Mouse (Mus musculus): ENCODE results near the gene Cpvl.

The Cpvl gene

DNA sequence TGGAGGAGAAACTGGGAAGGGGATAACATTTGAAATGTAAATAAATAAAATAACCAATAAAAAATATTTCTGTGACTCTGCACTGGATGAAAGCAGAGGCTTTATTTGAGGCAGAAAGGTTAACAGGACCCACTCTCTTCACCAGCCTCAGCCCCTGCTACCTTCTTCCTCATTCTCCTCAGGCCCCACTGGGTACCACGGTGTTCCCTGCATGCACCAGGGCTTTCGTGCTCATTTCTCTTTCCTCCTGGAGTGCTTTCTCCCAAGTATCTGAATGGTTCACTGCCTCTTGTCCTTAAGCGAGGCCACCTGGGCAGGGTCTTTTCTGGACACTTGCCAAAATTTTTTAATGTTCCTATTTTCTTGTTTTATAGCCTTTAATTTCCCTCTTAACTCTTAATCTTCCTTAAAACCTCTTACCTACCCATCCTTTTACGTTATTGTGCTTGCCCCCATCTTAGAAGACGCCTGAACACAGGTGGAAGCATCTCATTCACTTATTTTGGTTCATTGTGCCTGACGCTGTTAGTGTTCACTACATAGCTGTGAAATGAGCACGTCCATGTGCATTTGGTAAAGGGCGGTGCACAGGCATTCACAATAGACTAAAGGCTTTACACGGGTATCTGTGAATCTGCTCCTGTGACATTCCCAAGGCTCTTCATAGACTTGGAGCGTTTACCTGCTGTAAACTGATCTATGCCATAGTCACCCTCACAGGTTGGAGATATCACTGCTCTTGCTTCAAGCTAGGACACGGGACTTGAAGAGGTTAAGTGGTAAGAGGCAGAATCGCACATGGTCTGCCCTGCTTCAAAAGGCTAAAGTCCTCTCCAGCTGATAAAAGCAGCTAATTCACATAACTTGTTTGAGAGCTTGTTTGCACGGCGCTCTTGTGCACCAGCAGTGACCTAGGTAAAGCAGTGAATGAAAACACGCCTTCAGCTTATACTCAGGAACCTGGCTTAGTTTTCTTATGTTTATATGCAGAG, 41.0 kb downstream of the Cpvl start:
- DNase-seq (ENCODE audit: low read depth, low spot score), result no peak

DNA sequence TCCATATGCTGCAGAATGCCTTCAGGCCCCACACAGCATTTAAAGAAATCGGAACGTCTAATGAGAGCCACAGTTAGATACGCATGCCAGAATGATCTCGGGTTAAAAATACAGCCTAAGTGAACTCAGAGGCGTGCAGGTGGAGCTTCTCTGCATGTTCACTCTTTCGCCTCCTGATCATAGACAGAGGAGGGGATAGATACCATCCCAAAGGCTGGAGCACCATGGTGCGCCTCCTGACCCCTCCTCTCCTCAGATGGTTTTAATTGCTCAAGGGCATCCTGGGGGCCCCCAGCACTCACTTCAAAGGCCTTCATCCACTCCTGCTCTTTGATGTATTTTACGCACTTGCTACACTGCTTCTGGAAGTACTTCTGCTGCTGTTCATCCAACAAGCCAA, 46.9 kb downstream of the Cpvl start:
- DNase-seq (ENCODE audit: low read depth, low spot score), result no peak

DNA sequence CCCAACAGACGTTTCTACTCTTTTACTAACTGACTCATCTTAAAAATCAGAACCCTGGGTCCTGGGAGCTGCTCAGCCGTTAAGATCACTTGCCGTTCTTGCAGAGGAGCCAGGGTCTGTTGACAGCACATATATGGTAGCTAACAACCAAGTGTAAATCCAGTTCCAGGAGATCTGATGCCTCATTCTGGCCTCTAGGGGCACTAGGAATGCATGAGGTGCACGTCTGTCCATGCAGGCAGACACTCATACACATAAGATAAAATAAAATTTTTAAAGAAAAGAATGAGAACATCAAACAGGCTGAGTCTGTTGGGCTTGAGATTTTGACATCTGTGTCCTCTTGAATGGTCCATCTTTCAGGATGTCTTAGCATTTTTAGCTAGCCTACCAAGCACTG, 48.6 kb downstream of the Cpvl start:
- no peak for DNase-seq (ENCODE audit: low read depth, low spot score)

DNA sequence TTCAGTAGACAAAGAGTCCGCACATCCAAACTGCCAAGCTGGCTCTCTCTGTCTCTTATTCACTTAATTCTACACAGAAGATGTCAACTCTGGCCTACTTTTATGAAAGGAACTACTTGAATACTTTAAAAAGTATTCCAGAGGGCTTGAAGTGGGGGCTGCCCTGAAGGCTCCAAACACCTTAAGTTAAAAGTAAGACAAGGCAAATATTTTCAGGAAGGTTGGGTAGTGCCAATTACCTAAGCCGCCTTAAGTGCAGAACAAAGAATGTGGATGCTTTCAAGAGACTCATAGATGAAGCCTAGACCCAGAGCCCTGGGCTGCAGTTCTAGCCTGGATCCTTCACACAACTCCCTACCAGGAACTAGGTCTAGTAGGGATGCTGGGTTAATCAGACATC, 52.3 kb downstream of the Cpvl start:
- no peak for DNase-seq (ENCODE audit: low read depth, low spot score)

DNA sequence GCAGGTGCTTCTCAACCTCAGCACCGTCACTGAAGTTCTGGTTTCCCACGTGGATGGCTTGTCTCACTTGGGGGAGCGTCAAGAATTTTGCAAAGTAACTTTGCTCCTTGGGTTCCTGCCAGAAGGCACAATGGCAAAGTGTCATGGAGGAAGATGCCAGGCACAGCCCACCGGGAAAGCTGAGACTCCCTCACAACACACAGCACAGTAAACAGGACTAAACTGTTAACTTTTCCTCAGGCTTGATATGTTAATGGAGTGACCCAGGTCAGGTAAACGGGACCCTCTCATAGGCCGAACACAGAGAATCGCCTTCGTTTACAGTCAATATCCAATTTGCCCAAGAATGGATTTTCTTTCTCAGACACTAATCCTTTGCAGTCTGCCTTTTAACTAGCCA, 53.3 kb downstream of the Cpvl start:
- no peak for DNase-seq (ENCODE audit: low read depth, low spot score)

DNA sequence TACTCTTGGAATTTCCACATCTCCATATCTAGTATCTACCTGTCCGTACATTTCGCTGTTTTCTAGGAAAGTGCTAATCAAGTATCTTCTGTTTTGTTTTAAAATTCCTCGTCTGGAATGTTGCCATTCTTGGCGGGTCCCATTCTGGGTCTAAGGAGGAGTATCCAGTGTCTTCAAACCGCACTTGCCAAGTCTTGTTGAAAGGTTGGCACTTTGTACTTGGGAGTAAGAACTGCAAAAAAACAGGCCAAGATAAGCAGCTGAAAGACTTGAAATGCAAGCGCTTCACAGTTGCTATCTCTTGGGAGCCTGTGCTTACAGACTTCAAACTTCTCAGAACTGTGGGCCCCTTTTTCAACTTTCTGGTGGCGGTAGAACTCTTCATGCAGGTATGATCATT, 58.4 kb downstream of the Cpvl start:
- no peak for DNase-seq (ENCODE audit: low read depth, low spot score)

DNA sequence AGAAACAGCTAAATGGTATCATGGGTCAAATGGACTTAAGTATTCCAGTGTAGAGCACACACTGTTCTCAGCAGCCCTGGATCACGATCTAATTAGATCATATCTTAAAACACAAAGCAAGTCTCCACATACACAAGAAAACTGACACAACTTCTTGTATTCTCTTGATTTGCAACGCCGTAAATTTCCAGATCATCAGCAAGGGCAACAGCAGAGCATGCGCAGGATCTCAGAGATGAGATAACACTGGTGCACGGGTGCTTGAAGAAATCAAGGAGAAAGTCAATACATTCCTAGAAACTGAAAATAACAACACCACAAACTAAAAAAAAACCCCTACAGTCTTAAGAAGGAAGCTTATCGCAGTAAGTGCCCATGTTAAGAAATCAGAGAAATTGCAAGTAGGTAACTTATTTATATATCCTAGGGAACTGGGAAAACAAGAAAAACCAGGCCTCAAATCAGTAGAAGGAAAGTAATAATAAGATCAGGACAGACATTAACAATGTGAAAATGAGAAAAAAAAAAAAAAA, 61.4 kb downstream of the Cpvl start:
- DNase-seq (ENCODE audit: low read depth, low spot score), result no peak

DNA sequence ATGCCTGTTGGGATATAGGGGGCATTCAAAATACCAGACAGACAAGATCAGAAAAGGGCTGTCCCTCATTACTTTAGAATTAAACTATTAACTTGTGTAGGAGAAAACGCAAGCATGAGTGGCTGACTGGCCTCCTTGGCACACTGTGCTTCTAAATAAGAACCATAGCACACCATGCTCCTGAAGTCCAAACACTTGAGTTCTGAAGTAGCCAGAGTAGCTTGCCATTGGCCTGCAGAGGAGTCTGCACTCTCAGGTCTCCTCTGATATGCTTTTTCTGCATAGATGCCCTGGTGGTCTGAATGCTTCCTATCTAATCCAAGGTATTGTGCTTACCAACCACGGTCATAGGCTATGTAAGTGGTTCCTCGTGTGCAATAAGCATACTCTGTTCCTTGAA, 63.1 kb downstream of the Cpvl start:
- no peak for DNase-seq (ENCODE audit: low read depth, low spot score)

DNA sequence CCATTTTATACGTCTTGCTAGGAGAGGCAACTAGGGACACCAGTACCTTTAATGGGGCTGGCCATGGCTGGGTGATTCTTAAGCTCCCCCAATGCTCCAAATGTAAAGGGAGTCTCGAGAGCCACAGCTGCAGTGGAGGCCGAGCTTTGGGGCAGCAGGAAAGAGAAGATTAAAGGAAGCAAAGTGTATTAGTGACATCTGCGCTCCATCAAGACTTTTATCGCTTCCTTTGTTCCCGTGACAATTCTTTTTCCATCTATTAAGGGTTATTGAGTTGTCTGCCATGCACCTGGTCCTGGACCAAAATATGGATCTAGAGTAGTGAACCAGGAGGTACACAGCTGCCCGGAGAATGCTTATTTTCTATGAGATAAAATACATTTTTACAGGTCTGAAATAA, 65.3 kb downstream of the Cpvl start:
- no peak for DNase-seq (ENCODE audit: low read depth, low spot score)

DNA sequence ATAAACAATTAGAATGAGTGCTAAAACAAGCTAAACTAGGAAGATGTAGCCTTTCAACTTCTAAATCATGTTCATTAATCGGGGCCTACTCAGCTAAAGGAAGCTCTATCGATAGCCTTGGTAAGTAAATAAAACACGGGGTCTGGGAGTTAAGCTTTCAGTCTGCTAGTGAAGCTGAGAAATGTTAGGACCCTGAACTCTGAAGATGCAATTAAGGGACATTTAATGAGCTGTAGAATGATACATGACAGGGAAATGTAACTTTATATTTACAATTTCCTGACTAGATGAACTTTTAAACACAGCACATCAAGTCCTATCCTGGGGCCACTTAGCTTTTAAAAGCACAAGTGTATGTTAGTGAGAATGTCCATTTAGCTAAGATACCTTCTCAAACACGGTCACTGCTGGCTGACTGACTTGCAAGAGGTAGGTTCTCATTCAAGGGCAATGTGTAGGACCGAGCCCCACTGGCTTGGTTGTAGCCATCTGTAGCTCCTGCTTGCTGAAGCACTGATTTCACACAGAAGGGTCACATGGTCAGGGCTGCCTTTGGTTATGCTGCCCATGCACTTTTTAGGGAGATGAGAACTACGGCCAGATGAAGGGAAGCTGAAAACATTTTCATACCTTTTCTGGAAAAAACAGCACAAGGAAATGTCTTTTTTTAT, 66.2 kb downstream of the Cpvl start:
- no peak for DNase-seq (ENCODE audit: low read depth, low spot score)

DNA sequence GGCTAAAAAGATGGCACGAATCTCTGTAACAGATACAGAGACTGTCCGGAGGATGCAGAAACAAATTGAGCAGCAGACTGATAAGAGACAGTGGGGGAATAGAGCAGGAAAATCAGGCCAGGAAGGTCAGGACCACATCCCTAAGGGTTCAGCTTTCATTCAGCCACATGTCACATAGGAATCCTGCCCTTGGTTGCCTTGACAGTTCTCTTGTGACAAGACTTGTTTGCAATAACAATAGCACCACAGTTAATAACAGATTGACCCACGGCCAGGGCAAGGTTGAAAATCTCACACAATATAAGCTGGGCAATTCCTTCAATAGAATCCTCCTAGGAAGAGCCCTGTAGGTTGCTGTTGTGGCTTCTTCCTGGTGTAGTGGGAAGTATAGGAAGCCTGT, 68.5 kb downstream of the Cpvl start:
- DNase-seq (ENCODE audit: low read depth, low spot score), result no peak

DNA sequence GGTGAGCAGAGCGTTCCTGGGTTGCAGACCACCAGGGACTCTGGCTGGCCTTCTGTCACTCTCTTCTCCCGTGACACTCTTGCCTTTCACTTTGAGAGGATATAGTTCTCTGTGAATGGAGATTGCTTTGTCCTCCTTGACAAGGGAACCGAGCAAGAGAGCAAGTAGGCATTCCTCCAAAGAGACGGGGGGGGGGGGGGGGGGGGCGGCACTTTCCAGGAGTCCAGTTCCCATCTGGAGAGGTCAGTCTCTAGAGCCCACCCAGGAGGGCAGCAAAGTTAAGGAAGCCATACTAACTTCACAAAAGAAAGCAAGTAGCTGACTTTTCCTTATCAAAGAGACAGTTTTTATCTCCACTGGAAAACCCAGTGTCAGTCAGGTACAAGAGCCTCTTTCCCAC, 69.0 kb downstream of the Cpvl start:
- no peak for DNase-seq (ENCODE audit: low read depth, low spot score)

DNA sequence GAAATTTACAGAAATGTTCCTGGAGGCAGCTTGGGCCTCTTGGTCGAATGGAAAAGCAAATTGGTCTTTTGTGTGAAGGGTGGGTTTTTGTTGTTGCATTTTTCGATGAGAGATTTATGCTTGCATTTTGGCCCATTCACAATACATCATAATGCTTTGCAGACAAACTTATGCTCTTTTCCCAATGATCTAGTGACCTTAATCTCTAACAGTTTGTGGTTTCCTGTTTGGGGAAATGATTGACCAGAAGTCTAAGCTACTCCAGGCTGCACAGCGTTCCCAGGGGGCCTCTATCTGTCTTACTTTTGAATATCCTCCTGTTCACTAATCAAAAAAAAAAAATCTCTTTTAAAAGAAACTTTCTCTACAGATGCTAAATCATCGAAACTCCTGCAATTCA, 71.6 kb downstream of the Cpvl start:
- DNase-seq (ENCODE audit: low read depth, low spot score), result no peak

DNA sequence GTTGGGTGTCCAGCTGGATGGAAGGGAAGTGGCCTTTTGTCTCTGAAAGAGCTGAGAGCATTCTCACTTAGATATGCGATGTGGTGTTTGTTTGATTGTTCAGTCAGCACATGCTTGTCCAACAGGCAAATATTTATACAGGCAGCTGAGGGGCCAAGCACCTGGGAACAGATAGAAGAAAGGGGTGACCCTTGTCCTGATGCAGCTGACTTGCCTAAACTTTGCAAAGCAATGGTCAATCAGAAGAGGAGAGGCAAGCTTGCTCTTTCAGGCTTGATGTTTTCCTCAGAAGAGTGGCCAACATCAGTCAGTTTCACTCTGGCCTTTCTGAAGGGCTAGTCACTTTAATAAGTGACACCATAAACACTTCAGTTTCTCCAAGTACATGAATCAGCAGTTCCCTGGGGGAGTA, 72.4 kb downstream of the Cpvl start:
- no peak for DNase-seq (ENCODE audit: low read depth, low spot score)

DNA sequence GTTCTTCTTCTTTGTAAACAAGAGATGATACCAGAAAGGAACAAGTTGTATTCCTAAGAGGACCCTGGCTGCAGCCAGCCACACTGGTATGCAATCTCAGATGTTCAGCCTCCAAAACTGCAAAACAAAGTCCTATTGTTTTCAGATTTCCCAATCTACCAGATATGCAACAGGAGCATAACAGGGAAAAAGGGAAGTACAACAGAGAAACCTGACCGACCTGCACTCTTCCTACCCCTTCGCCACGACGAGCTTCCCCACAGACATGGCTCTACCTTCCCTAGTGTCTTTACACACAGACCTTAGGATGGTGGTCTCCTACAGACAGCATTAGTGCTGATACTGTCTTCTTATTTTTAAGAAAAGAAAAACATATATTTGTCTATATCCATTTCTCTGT, 72.9 kb downstream of the Cpvl start:
- no peak for DNase-seq (ENCODE audit: low read depth, low spot score)

DNA sequence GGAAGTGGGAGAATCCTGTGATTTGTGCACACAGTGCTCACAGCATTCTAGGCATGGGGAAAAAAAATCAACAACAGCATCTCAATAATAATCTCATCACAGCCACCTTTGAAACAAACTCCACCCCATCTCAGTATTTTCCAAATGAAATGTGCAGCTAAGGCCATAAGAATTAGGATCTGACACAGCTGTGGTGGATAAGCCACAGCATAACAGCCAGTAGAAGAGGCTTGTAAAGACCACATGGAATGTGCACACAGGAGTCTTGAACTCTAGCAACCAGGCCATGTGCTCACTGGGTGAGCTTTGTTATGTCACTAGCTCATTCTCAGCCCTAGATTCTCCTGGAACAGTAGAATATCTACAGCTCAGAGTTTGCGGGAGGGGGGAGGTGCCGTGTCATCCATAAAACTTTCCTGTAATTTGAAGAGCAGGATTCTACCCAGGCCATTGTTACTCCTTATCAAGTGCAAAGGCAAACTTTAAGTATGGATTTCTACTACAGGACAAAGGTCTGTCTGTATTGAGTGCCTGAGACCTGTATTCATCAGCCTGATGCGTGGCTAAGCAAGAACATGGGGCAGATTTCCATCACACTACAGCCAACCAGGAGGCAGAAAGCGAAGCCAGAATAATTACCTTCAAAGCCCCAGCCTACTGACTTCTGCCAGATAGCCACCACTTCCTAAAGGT, 73.6 kb downstream of the Cpvl start:
- DNase-seq (ENCODE audit: low read depth, low spot score), result no peak

DNA sequence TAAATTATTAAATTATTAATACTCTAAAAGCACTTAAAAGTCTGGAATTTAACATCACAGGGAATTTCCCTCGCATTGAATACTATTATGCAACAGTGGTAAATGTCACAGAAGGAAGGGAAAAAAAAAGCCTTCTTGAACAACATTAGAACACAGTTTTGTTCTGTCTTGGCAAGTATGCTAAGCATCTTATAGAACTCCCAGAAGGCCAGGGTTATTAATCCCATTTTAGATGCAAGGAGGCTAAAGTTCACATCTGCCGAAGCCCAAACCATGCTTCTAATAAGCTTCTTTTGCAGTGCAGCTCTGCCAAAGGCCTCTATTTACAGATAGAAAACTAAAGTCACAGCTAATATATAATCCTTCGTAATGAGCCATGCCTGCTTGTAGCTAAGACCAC, 74.3 kb downstream of the Cpvl start:
- no peak for DNase-seq (ENCODE audit: low read depth, low spot score)

DNA sequence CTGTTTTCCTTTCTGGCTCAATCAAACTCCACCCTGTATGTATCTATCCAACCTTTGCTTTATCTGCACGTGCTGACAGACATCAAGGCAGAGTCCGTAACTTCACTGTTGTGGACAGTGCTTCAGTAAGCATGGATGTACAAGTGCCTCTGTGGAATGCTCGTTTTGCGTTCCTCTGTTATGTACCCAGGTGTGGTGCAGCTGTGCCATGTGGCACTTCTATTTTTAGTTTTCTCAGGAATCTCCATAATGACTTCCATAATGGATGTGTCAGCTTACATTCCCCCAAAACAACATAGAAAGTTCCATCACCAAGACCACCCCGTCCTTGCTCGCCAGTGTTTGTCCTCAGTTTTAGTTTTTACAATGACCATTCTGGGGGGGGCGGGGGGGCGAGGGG, 76.7 kb downstream of the Cpvl start:
- DNase-seq (ENCODE audit: low read depth, low spot score), result no peak

DNA sequence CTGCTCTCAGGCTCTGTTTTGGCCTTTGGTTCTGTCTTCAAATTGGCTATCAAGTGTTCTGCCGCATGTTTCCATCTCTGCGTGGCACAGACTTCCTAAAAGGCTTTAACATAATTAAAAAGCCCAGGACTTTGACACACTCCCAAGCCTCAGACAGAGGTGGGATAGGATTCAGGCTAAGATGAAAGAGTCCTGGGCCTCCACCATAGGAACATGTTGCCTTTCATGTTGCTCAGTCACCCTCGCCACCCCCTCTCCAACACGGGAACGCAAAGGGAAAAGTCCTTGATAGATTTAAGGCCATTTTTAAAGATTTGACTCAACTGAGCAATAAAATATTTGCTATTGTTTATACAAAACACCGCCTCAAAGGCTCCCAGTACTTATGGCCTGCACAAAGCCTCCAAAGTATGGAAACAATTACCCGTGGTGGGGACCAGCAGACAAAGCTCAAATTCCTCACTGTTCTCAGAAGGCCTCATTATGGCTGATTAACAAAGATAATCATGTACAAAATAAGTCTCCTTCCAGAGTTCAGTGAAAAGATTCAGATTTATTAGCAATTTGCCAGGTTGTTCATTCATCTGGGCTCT, 80.5 kb downstream of the Cpvl start:
- DNase-seq (ENCODE audit: low read depth, low spot score), result no peak

DNA sequence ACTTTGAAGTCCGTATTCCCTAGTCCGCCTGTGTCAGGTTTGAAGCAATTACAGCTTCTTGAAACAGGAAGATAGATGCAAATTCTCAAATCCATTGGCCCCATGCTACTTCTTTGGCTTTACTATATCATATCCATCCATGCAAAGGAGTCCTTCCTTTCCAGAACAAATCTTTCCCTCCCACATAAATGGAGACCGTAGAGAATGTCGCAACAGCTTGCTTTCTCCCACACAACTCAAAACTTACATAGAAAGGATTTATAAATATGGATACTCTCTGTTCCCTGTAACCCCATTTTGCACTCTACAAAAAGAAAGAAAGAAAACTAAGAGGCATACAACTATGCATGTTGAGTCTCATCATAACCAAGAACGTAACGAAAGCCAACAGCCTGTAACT, 81.3 kb downstream of the Cpvl start:
- no peak for DNase-seq (ENCODE audit: low read depth, low spot score)

DNA sequence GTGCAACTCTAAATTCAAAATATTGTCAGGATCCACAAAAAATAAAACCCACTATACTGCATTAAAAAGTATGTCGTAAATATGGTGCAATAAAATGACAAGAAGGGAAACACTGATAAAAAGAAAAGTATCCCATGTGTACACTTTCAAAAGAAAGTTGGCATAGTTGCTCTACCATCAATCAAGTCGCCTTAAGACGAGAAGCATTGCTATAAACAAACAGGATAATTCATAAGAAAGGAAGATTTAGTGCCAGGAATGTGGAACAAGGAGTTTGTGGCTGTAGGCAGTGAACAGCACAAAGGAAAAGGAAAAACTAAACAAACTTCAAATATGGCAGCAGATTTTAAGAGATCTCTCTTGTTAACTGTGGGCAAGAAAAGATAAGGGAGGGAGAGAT, 84.7 kb downstream of the Cpvl start:
- no peak for DNase-seq (ENCODE audit: low read depth, low spot score)

DNA sequence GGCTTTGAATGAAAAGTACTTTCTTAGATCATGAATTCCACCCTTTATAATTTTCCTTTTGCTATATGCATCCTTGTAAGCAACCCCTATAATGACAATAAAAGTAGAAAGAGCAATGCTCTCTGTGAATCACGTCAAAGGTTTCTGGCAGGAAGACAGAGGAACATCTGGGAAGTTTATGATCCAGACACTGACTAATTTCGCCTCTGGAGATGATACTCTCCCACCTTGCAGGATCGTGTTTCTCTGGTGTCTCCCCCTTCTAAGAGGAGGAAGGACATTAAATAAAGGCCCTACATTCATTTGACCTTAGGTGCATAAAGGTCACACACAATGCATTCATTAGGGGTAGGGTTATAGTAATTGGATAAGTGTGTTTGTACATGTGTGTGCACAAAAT, 87.4 kb downstream of the Cpvl start:
- DNase-seq (ENCODE audit: low read depth, low spot score), result no peak

Measured in skeletal muscle tissue, adult 2 months (tissue).